Mouse (Mus musculus) MEL (cell line): Measurements from ENCODE around the gene Whrn. TPM values are rescaled to one million over a fixed set of nuclear protein-coding genes. Genes with fewer than 3 reads are reported as not detected.

Source experiments
- DNase-seq: peaks from one replicate; pipeline ENCODE4 v3.0.0; 2011; ENCODE audit warnings: low read depth, low spot score
- H3K27ac ChIP-seq: 2 replicates; pipeline ENCODE4 v1.5.1; 2012; ENCODE audit warnings: low read depth, mild to moderate bottlenecking, control low read depth, low read length, moderate library complexity; ENCODE audit not compliant: control insufficient read depth
- H3K27me3 ChIP-seq, 2 experiments: fragments of 150-350 bp in 1 of 2; sonication (generic) in 1 of 2; 2 replicates each; pipeline ENCODE4 v1.6.1; 2012; ENCODE audit warnings: low read length in 2 of 2, mild to moderate bottlenecking in 2 of 2, improper control_type of control experiment in 1 of 2, moderate library complexity in 1 of 2; ENCODE audit not compliant: insufficient read depth in 2 of 2, control insufficient read depth in 1 of 2
- H3K36me3 ChIP-seq, 2 experiments: 2 replicates each; pipeline ENCODE4 v1.6.1; 2012 to 2014; ENCODE audit warnings: low read length in 2 of 2, improper control_type of control experiment in 1 of 2, inconsistent platforms in 1 of 2, mild to moderate bottlenecking in 1 of 2; ENCODE audit not compliant: insufficient read depth in 2 of 2, control insufficient read depth in 1 of 2
- H3K4me1 ChIP-seq, 2 experiments: fragments of 150-350 bp in 1 of 2; sonication (generic) in 1 of 2; 2 replicates each; pipeline ENCODE4 v1.6.1; 2012; ENCODE audit warnings: low read length in 2 of 2, improper control_type of control experiment in 1 of 2, mild to moderate bottlenecking in 1 of 2; ENCODE audit not compliant: insufficient read depth in 2 of 2, control insufficient read depth in 1 of 2
- H3K4me3 ChIP-seq, 2 experiments: fragments of 150-350 bp in 1 of 2; sonication (generic) in 1 of 2; 2 replicates each; pipeline ENCODE4 v1.5.1; 2012; ENCODE audit warnings: low read depth in 2 of 2, low read length in 2 of 2, mild to moderate bottlenecking in 2 of 2, moderate library complexity in 2 of 2, control low read depth in 1 of 2, improper control_type of control experiment in 1 of 2; ENCODE audit not compliant: control insufficient read depth in 1 of 2, insufficient read depth in 1 of 2
- H3K79me2 ChIP-seq: 2 replicates; pipeline ENCODE4 v1.6.1; 2012; ENCODE audit warnings: mild to moderate bottlenecking, low read length, moderate library complexity; ENCODE audit not compliant: control insufficient read depth, poor library complexity, insufficient read depth
- H3K9ac ChIP-seq: 2 replicates; pipeline ENCODE4 v1.6.1; 2012; ENCODE audit warnings: low read depth, mild to moderate bottlenecking, control low read depth, low read length, moderate library complexity; ENCODE audit not compliant: control insufficient read depth, poor library complexity, severe bottlenecking
- H3K9me3 ChIP-seq: fragments of 150-350 bp; sonication (generic); replicated peaks from 2 replicates; pipeline ENCODE4 v1.6.1; 2012; ENCODE audit warnings: mild to moderate bottlenecking, low read length, improper control_type of control experiment, moderate library complexity; ENCODE audit not compliant: insufficient read depth
- BHLHE40 ChIP-seq: IDR thresholded peaks from 2 replicates; pipeline ENCODE4 v1.6.1; 2012; ENCODE audit warnings: low read depth, mild to moderate bottlenecking, inconsistent platforms, low read length, improper control_type of control experiment, borderline replicate concordance
- E2F4 ChIP-seq: IDR thresholded peaks from 2 replicates; pipeline ENCODE4 v1.6.1; 2011; ENCODE audit warnings: low read depth, low read length, improper control_type of control experiment, borderline replicate concordance
- ELF1 ChIP-seq: IDR thresholded peaks from 2 replicates; pipeline ENCODE4 v1.6.1; 2014; ENCODE audit warnings: low read depth, mild to moderate bottlenecking, inconsistent platforms, low read length, improper control_type of control experiment, moderate library complexity
- GABPA ChIP-seq: IDR thresholded peaks from 2 replicates; pipeline ENCODE4 v1.6.1; 2012; ENCODE audit warnings: low read depth, mild to moderate bottlenecking, inconsistent platforms, low read length, improper control_type of control experiment, moderate library complexity
- MAZ ChIP-seq: IDR thresholded peaks from 2 replicates; pipeline ENCODE4 v1.6.1; 2012; ENCODE audit warnings: low read depth, mild to moderate bottlenecking, inconsistent platforms, low read length, improper control_type of control experiment
- MXI1 ChIP-seq: IDR thresholded peaks from 2 replicates; pipeline ENCODE4 v1.6.1; 2011; ENCODE audit warnings: mild to moderate bottlenecking, low read depth, low read length, improper control_type of control experiment
- MYB ChIP-seq: IDR thresholded peaks from 2 replicates; pipeline ENCODE4 v1.6.1; 2011; ENCODE audit warnings: mild to moderate bottlenecking, low read depth, low read length, improper control_type of control experiment
- POLR2AphosphoS5 ChIP-seq: IDR thresholded peaks from 2 replicates; pipeline ENCODE4 v1.6.1; 2012; ENCODE audit warnings: low read depth, borderline replicate concordance, mild to moderate bottlenecking, inconsistent platforms, low read length, moderate library complexity, mixed read lengths
- TAL1 ChIP-seq: IDR thresholded peaks from 2 replicates; pipeline ENCODE4 v1.6.1; 2012; ENCODE audit warnings: mild to moderate bottlenecking, inconsistent platforms, low read length, moderate library complexity, mixed read lengths
- TCF12 ChIP-seq: IDR thresholded peaks from 2 replicates; pipeline ENCODE4 v1.6.1; 2014; ENCODE audit warnings: low read depth, mild to moderate bottlenecking, inconsistent platforms, low read length, improper control_type of control experiment, moderate library complexity
- ZKSCAN1 ChIP-seq: IDR thresholded peaks from 2 replicates; pipeline ENCODE4 v1.6.1; 2012; ENCODE audit warnings: low read depth, mild to moderate bottlenecking, inconsistent platforms, low read length, improper control_type of control experiment, moderate library complexity
- ZNF384 ChIP-seq: IDR thresholded peaks from 2 replicates; pipeline ENCODE4 v1.6.1; 2012; ENCODE audit warnings: low read depth, mild to moderate bottlenecking, inconsistent platforms, low read length, improper control_type of control experiment
- polyA plus RNA-seq, 2 experiments: library from polyadenylated mRNA; stranded (reverse) in 1 of 2; unstranded in 1 of 2; fragments of >175 nt in 1 of 2; fragments of >200 nt in 1 of 2; gene quantifications; 2 replicates each; pipeline versions ENCODE4 v1.2.1 to v1.2.4; 2012; ENCODE audit warnings: low replicate concordance in 2 of 2, low read depth in 1 of 2; ENCODE audit not compliant: insufficient read length in 2 of 2, insufficient read depth in 1 of 2, missing spikeins in 1 of 2
- total RNA-seq: library from RNA; depleted of rRNA; stranded (reverse); fragments of 300-350 nt; gene quantifications from 2 replicates; pipeline ENCODE4 v1.2.3, GENCODE M21; 2012

Whrn gene
- total and polyA plus RNA-seq, 3 experiments = not detected

DNA sequence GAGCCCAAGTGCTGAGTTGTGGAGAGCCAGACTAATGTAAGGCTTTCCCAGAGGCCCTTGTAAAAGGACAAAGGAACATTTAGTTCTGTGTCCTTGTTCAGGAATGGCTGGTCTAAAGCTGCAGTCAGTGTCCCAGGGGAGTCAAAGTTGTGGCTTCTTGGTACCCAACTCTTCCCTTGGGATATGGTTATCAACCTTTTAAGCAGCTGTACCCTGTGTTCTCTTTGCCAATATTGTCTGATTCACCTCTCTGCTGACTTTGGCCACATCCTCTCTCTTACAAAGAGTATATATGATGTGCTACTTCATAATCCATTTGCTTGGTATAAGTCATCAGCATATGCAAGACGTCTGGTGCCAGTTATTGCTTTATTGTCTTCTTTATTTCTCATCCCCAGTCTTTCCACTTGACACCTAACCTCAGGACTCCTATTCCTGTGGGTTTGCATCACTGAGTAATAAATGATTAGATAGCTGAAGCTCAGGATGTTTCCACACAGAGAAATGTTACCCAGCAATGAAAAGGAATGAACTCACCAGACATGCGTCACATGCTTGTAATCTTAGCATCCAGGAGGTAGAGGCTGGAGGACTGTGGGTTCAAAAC is 26.1 kb upstream of the Whrn start:
- Histone ChIP-seq H3K4me3 (no peak overlapping the region), H3K79me2 (no peaks in the 10 kb centered on the region), H3K27ac (no peak overlapping the region), H3K9ac (no peak overlapping the region), H3K4me1 (no peaks in the 10 kb centered on the region), H3K36me3 (no peaks in the 10 kb centered on the region), H3K27me3 (no peaks in the 10 kb centered on the region), H3K9me3 (no peaks in the 10 kb centered on the region)
- TF ChIP-seq TAL1 = no peak
- no peak for TF ChIP-seq ZNF384
- TF ChIP-seq MXI1 = no peak
- DNase-seq = no peak

DNA sequence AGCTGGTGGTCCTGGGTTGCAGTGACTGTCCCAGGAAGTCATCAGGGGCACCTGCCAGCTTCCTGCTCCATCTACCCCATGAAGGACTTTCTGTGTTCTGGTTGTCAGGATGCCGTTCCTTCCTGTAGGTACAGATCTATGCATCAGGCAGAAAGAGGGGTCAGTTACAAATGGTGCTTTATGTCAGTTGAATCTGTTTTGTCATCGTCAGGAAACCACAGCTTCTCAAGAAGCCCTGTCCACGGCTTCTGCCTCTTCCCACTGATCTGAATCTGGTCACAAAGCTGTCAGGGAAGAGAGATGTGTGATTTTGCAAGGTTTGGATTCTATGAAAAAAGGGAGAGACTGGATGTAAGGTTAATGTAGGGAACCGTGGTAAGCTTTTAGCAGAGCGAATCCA is 19.2 kb upstream of the Whrn start:
- Histone ChIP-seq H3K4me1 (no peaks in the 10 kb centered on the region), H3K79me2 (no peaks in the 10 kb centered on the region), H3K27me3 (no peaks in the 10 kb centered on the region), H3K9ac (no peak overlapping the region), H3K27ac (no peak overlapping the region), H3K9me3 (no peaks in the 10 kb centered on the region), H3K4me3 (no peak overlapping the region), H3K36me3 (no peaks in the 10 kb centered on the region)
- TF ChIP-seq BHLHE40 (no peak), ZKSCAN1 (no peak), MAZ (no peak), POLR2AphosphoS5 (no peak)
- no peak for DNase-seq

DNA sequence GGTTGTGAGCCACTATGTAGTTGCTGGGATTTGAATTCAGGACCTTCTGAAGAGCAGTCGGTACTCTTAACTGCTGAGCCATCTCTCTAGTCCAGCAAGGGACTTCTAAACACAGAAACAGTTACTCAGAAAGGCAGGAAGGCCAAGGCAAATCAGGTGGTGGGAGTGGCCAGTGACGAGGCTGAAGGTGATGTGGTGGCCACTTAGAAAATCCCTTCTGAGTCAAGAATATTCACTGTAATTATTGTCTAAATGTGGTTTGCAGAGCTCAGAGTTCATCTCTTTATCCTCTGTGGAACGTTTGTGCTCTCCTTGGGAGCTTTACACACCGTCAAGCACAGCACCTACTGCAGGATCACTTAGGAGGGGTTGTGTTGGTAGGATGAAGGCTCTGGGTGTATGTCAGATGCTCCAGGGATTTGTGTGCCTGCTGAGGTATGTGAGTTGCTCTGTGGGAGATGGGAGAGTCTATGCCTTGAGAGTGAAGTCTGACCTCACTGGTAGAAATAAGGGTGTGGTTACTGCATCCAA is 18.7 kb upstream of the Whrn start:
- H3K4me3 ChIP-seq = no peak overlapping the region
- H3K4me1 ChIP-seq = no peaks in the 10 kb centered on the region
- H3K9ac ChIP-seq = no peak overlapping the region
- DNase-seq = no peak
- no peak overlapping the region for H3K27ac ChIP-seq
- TF ChIP-seq MYB = no peak
- TF ChIP-seq E2F4 = no peak
- no peak for TF ChIP-seq ELF1
- no peak for TF ChIP-seq TCF12
- TF ChIP-seq GABPA = no peak
- TF ChIP-seq, all 39 proteins: peak for 0
- H3K9me3 ChIP-seq = no peaks in the 10 kb centered on the region
- no peaks in the 10 kb centered on the region for H3K36me3 ChIP-seq
- no peaks in the 10 kb centered on the region for H3K27me3 ChIP-seq
- H3K79me2 ChIP-seq = no peaks in the 10 kb centered on the region
